In genomic region chr19:47137051-47137581, GRCm38 (mm10) we compare ENCODE assay signal across 9 mouse cellular contexts. TPM values are rescaled to one million over a fixed set of nuclear protein-coding genes. Genes with fewer than 3 reads are reported as not detected.
A peak's percentile ranks its signal among the peaks of the same experiment; 100 is the strongest.
DNase-seq lines count a peak whose midpoint lies in the region; ATAC-seq lines count a peak whose summit lies in the region.
"Had no signal": no experiment of that assay in that cellular context is flagged by ENCODE, and none has a peak within 500 bp of the region (broad histone marks: within the 10 kb centered on the region; RNA-seq: fewer than 3 reads in every experiment).

No protein-coding gene starts in this region.

- peaks cover 34% of the 10 kb centered on the region for H3K36me3 ChIP-seq in heart, embryonic 10.5 days
- peaks cover 20% of the 10 kb centered on the region for H3K36me3 ChIP-seq in liver, embryonic 12.5 days

- ATAC-seq in common myeloid progenitor, adult 5-6 weeks (replicated peaks; ENCODE audit: low read depth, poor library complexity, severe bottlenecking): peak; percentile 59
- ATAC-seq in liver, embryonic 12.5 days: 0 out of 2 replicates have a peak, but pooled peaks have one; percentile 22
- peak; percentile 41 for ATAC-seq in monocyte, adult 5-6 weeks (replicated peaks; ENCODE audit: insufficient number of reproducible peaks, low FRiP score, low TSS enrichment, poor library complexity, severe bottlenecking)

- WGBS in heart, embryonic 10.5 days: 27% methylated on average over 6 of the region's 6 CpGs
- 6% methylated on average over 6 of the region's 6 CpGs for WGBS in liver, embryonic 12.5 days (ENCODE audit: insufficient replicate concordance)

- peak overlapping the region; percentile 60 for H3K4me3 ChIP-seq in heart, embryonic 10.5 days
- peak overlapping the region; percentile 46 for H3K4me3 ChIP-seq in liver, embryonic 12.5 days

- peak overlapping the region; percentile 63 for H3K4me2 ChIP-seq in liver, embryonic 12.5 days

- no peaks in the 10 kb centered on the region for H3K9me3 ChIP-seq in heart, embryonic 10.5 days
- no peaks in the 10 kb centered on the region for H3K9me3 ChIP-seq in liver, embryonic 12.5 days (replicated peaks)

- peak overlapping the region; percentile 59; the same call in 1 of the 2 replicates for H3K9ac ChIP-seq in liver, embryonic 12.5 days

- H3K27me3 ChIP-seq in heart, embryonic 10.5 days (ENCODE audit: insufficient read depth, poor library complexity, severe bottlenecking): peaks cover 25% of the 10 kb centered on the region
- peaks cover 29% of the 10 kb centered on the region for H3K27me3 ChIP-seq in liver, embryonic 12.5 days (replicated peaks)

- DNase-seq in 3134 (ENCODE audit: extremely low read depth, insufficient read length, low spot score) (peak; percentile 79), MN1 (ENCODE audit: low spot score) (peak; percentile 51)
- peak; percentile 82 for DNase-seq in heart, embryonic 10.5 days (ENCODE audit: low spot score)
- DNase-seq in kidney, adult 9 months: peak; percentile 39
- peak; percentile 33 for DNase-seq in thymus, postnatal 25 days

- peak overlapping the region; percentile 93 for H3K27ac ChIP-seq in heart, embryonic 10.5 days
- H3K27ac ChIP-seq in liver, embryonic 12.5 days: peak overlapping the region; percentile 66; the same call in 1 of the 2 replicates

- H3K4me1 ChIP-seq in heart, embryonic 10.5 days: peaks cover 37% of the 10 kb centered on the region
- H3K4me1 ChIP-seq in liver, embryonic 12.5 days: peaks cover 41% of the 10 kb centered on the region

RNA-seq across cellular contexts. Expression of gene Calhm2, which starts 1.0 kb away (rescaled TPM):
- total RNA-seq in common myeloid progenitor, adult 5-6 weeks (2017): 7.6 and 17.6 TPM in 2 replicates
- polyA plus RNA-seq in heart, embryonic 10.5 days (2016; fragmentation: Nextera tagmentation; extraction: Ambion mirVana): 3.8 and 5.5 TPM in 2 replicates
- 1.9 and 2.4 TPM in 2 replicates for polyA plus RNA-seq in liver, embryonic 12.5 days (2016; fragmentation: Nextera tagmentation; extraction: Ambion mirVana)
- total RNA-seq in monocyte, adult 5-6 weeks (2017): 28.2 to 57.6 TPM (median 36.5 TPM) in 3 replicates

RNA-seq across cellular contexts. Expression of gene Calhm1, which starts 6.9 kb away (rescaled TPM):
- total RNA-seq in common myeloid progenitor, adult 5-6 weeks (2017): not detected in 2 replicates
- not detected in 2 replicates for polyA plus RNA-seq in heart, embryonic 10.5 days (2016; fragmentation: Nextera tagmentation; extraction: Ambion mirVana)
- polyA plus RNA-seq in liver, embryonic 12.5 days (2016; fragmentation: Nextera tagmentation; extraction: Ambion mirVana): not detected in 2 replicates
- not detected in 3 replicates for total RNA-seq in monocyte, adult 5-6 weeks (2017)
- polyA plus RNA-seq: frontal cortex, adult 2 months had no signal

RNA-seq across cellular contexts. Expression of gene Calhm3, which starts 20.4 kb away (rescaled TPM):
- total RNA-seq in common myeloid progenitor, adult 5-6 weeks (2017): not detected in 2 replicates
- polyA plus RNA-seq in heart, embryonic 10.5 days (2016; fragmentation: Nextera tagmentation; extraction: Ambion mirVana): not detected in 2 replicates
- polyA plus RNA-seq in liver, embryonic 12.5 days (2016; fragmentation: Nextera tagmentation; extraction: Ambion mirVana): not detected in 2 replicates
- not detected in 3 replicates for total RNA-seq in monocyte, adult 5-6 weeks (2017)
- polyA plus RNA-seq: frontal cortex, adult 2 months had no signal

RNA-seq across cellular contexts. Expression of gene Neurl1a, which starts 41.5 kb away (rescaled TPM):
- total RNA-seq in common myeloid progenitor, adult 5-6 weeks (2017): 0.09 TPM in 1 of 2 replicates, not detected in the other
- polyA plus RNA-seq in heart, embryonic 10.5 days (2016; fragmentation: Nextera tagmentation; extraction: Ambion mirVana): 3.4 and 5.1 TPM in 2 replicates
- 2.2 and 2.6 TPM in 2 replicates for polyA plus RNA-seq in liver, embryonic 12.5 days (2016; fragmentation: Nextera tagmentation; extraction: Ambion mirVana)
- total RNA-seq in monocyte, adult 5-6 weeks (2017): 0.10 TPM in 1 of 3 replicates, not detected in the others

RNA-seq across cellular contexts. Expression of gene Pdcd11, which starts 46.5 kb away (rescaled TPM):
- total RNA-seq in common myeloid progenitor, adult 5-6 weeks (2017): 28.5 and 37.1 TPM in 2 replicates
- polyA plus RNA-seq in heart, embryonic 10.5 days (2016; fragmentation: Nextera tagmentation; extraction: Ambion mirVana): 9.1 and 10.2 TPM in 2 replicates
- polyA plus RNA-seq in liver, embryonic 12.5 days (2016; fragmentation: Nextera tagmentation; extraction: Ambion mirVana): 10.9 and 11.7 TPM in 2 replicates
- 15.6 to 24.0 TPM (median 18.9 TPM) in 3 replicates for total RNA-seq in monocyte, adult 5-6 weeks (2017)

Comparison
In these comparisons a context has a peak if more than half of its experiments do, and no peak if none do; other contexts are left out.
1. Peak in every context shown above with its lines: DNase-seq, ATAC-seq, H3K4me3 ChIP-seq and H3K27ac ChIP-seq.